23 mouse cellular contexts compared by ENCODE assay signal in genomic region chr10:21026329-21027220, GRCm38 (mm10).
DNase-seq lines count a peak whose midpoint lies in the region; ATAC-seq and TF ChIP-seq lines count a peak whose summit lies in the region.
"Had no signal": no experiment of that assay in that cellular context is flagged by ENCODE, and none has a peak within 500 bp of the region (broad histone marks: within the 10 kb centered on the region; RNA-seq: fewer than 3 reads in every experiment).

No protein-coding gene starts in this region.

- TF ChIP-seq POLR2A in CH12.LX (IDR thresholded peaks at IDR 0.05; ENCODE audit: low read depth, low read length): peak; percentile 54; the same call in 1 of the 2 replicates

- peaks cover 21 to 73% of the 10 kb centered on the region in 2 experiments for H3K4me1 ChIP-seq in CH12.LX (ENCODE audit: control insufficient read depth in 1 of 2, insufficient read depth in 2 of 2)
- H3K4me1 ChIP-seq: forebrain, embryonic 12.5 days; hindbrain, embryonic 15.5 days; limb, embryonic 12.5 days; midbrain, embryonic 12.5 days had no signal

- peak overlapping the region; percentile 100 for H3K27ac ChIP-seq in CH12.LX (ENCODE audit: insufficient read depth, low read depth)
- no peak overlapping the region for H3K27ac ChIP-seq in layer of hippocampus, adult 2 months
- H3K27ac ChIP-seq: embryonic facial prominence, embryonic 13.5 days; forebrain, embryonic 12.5 days; hindbrain, embryonic 15.5 days; limb, embryonic 12.5 days; lung, embryonic 15.5 days; macrophage; midbrain, embryonic 12.5 days had no signal

- intact Hi-C loops in heart, postnatal 36 days (cut with DNase I): no loop called here

- H3K27me3 ChIP-seq in CH12.LX (replicated peaks): no peaks in the 10 kb centered on the region
- H3K27me3 ChIP-seq: embryonic facial prominence, embryonic 13.5 days; forebrain, embryonic 12.5 days; hindbrain, embryonic 15.5 days; limb, embryonic 12.5 days; lung, embryonic 15.5 days; midbrain, embryonic 12.5 days had no signal

- peak; percentile 98 for DNase-seq in 416B (ENCODE audit: low read depth)
- peak; percentile 76 for DNase-seq in CH12.LX (ENCODE audit: extremely low read depth)
- no peak for DNase-seq in layer of hippocampus, adult 2 months (ENCODE audit: low spot score in 2 of 2)
- no peak for DNase-seq in spleen, postnatal 10 days (ENCODE audit: low spot score in 2 of 2)
- no peak for DNase-seq in heart, postnatal 36 days
- DNase-seq: adrenal gland, postnatal 14 days; cerebellum, adult 2 months; cerebellum, postnatal 25 days; embryo, embryonic 11 days; gastrocnemius, postnatal 25 days; kidney, adult 8-10 months; kidney, postnatal 25 days; thymus, postnatal 14 days had no signal

- TF ChIP-seq CTCF in CH12.LX (conservative IDR thresholded peaks at IDR 0.05 in 1 of 2, IDR thresholded peaks at IDR 0.05 in 1 of 2; ENCODE audit: low read depth in 2 of 2, low read length in 2 of 2): no peak
- no peak for TF ChIP-seq CTCF in layer of hippocampus, adult 2 months (conservative IDR thresholded peaks at IDR 0.05)

- H3K36me3 ChIP-seq in CH12.LX (replicated peaks in 1 of 2; ENCODE audit: control insufficient read depth in 1 of 2, insufficient read depth in 1 of 2, low read length in 1 of 2): no peaks in the 10 kb centered on the region
- H3K36me3 ChIP-seq: embryonic facial prominence, embryonic 13.5 days; forebrain, embryonic 12.5 days; hindbrain, embryonic 15.5 days; limb, embryonic 12.5 days; lung, embryonic 15.5 days; midbrain, embryonic 12.5 days had no signal

- peak overlapping the region in 2 of 3 experiments; percentile 12 to 16 for H3K4me3 ChIP-seq in CH12.LX (replicated peaks in 1 of 3; ENCODE audit: low read depth in 2 of 3, low read length in 2 of 3, poor library complexity in 1 of 3)
- H3K4me3 ChIP-seq in layer of hippocampus, adult 2 months: no peak overlapping the region
- H3K4me3 ChIP-seq: embryonic facial prominence, embryonic 13.5 days; erythroblast, embryonic 14.5 days; forebrain, embryonic 12.5 days; hindbrain, embryonic 15.5 days; limb, embryonic 12.5 days; lung, embryonic 15.5 days; midbrain, embryonic 12.5 days had no signal

- H3K4me2 ChIP-seq in CH12.LX (ENCODE audit: insufficient read depth, low read depth, poor library complexity, severe bottlenecking): peak overlapping the region; percentile 88
- H3K4me2 ChIP-seq: embryonic facial prominence, embryonic 13.5 days; forebrain, embryonic 12.5 days; hindbrain, embryonic 15.5 days; limb, embryonic 12.5 days; lung, embryonic 15.5 days; midbrain, embryonic 12.5 days had no signal

- no peaks in the 10 kb centered on the region for H3K9me3 ChIP-seq in CH12.LX (replicated peaks; ENCODE audit: low read length)
- H3K9me3 ChIP-seq: embryonic facial prominence, embryonic 13.5 days; forebrain, embryonic 12.5 days; hindbrain, embryonic 15.5 days; limb, embryonic 12.5 days; lung, embryonic 15.5 days; midbrain, embryonic 12.5 days had no signal

- no peaks in the 10 kb centered on the region for H3K79me2 ChIP-seq in CH12.LX (replicated peaks; ENCODE audit: control insufficient read depth, extremely low read depth, insufficient read depth, poor library complexity, severe bottlenecking)

- no peak; the same call in 1 of the 2 replicates for TF ChIP-seq RAD21 in CH12.LX (IDR thresholded peaks at IDR 0.05; ENCODE audit: low read depth, low read length)

- in situ Hi-C loops in CH12.LX (cut with MboI; ENCODE audit: low pct_ligation_motif_present, low pct_unique_long_range_greater_than_20kb, low sequenced_read_pairs): loop anchor here (10.0 kb wide), 1 partner anchor 158 kb away; no protein-coding TSS in a partner anchor

- peak; percentile 54; the same call in 1 of the 2 replicates for ATAC-seq in granulocyte monocyte progenitor cell, adult 5-6 weeks (replicated peaks; ENCODE audit: poor library complexity, severe bottlenecking)
- peak; percentile 49; the same call in 1 of the 2 replicates for ATAC-seq in megakaryocyte, adult 5-6 weeks (ENCODE audit: poor library complexity, severe bottlenecking)

- H3K9ac ChIP-seq in CH12.LX (ENCODE audit: insufficient read depth, low read depth): peak overlapping the region; percentile 93
- H3K9ac ChIP-seq: embryonic facial prominence, embryonic 13.5 days; forebrain, embryonic 12.5 days; hindbrain, embryonic 15.5 days; limb, embryonic 12.5 days; lung, embryonic 15.5 days; midbrain, embryonic 12.5 days had no signal

- peak; percentile 93 for TF ChIP-seq EP300 in CH12.LX (IDR thresholded peaks at IDR 0.05; ENCODE audit: low read length)

- dilution Hi-C loops in CH12.LX (cut with MboI; ENCODE audit: extremely low pct_ligation_motif_present, extremely low pct_unique_long_range_greater_than_20kb, low sequenced_read_pairs): no loop called here

TF ChIP-seq in CH12.LX, 34 proteins besides CTCF, POLR2A, EP300 and RAD21:
- TF ChIP-seq TBP (conservative IDR thresholded peaks at IDR 0.05; ENCODE audit: low read depth, low read length): peak; percentile 72; the same call in 1 of the 2 replicates
- no peak for TF ChIP-seq ZKSCAN1 (IDR thresholded peaks at IDR 0.05; ENCODE audit: borderline replicate concordance, low read depth, low read length)
- TF ChIP-seq MEF2A (IDR thresholded peaks at IDR 0.05; ENCODE audit: borderline replicate concordance, low read depth, low read length): peak; percentile 99
- no peak for TF ChIP-seq GABPA (IDR thresholded peaks at IDR 0.05; ENCODE audit: insufficient replicate concordance, low read depth, low read length)
- peak; percentile 56 for TF ChIP-seq JUN (IDR thresholded peaks at IDR 0.05; ENCODE audit: insufficient read depth, low read depth, low read length)
- TF ChIP-seq PAX5 (IDR thresholded peaks at IDR 0.05; ENCODE audit: low read length): no peak
- peak; percentile 51 for TF ChIP-seq ELF1 (IDR thresholded peaks at IDR 0.05; ENCODE audit: low read depth, low read length)
- TF ChIP-seq USF1 (IDR thresholded peaks at IDR 0.05; ENCODE audit: low read depth, low read length): no peak
- TF ChIP-seq MAFK (IDR thresholded peaks at IDR 0.05; ENCODE audit: insufficient replicate concordance, low read length): peak; percentile 81
- 0 out of 2 replicates have a peak, but pooled peaks have one; percentile 37 for TF ChIP-seq SIN3A (IDR thresholded peaks at IDR 0.05; ENCODE audit: low read length)
- peak; percentile 89 for TF ChIP-seq RCOR1 (conservative IDR thresholded peaks at IDR 0.05; ENCODE audit: low read depth, low read length)
- TF ChIP-seq SMC3 (IDR thresholded peaks at IDR 0.05; ENCODE audit: low read depth, low read length): peak; percentile 26
- peak; percentile 72; the same call in 1 of the 2 replicates for TF ChIP-seq UBTF (IDR thresholded peaks at IDR 0.05; ENCODE audit: low read depth, low read length)
- peak; percentile 15; the same call in 1 of the 2 replicates for TF ChIP-seq ZMIZ1 (IDR thresholded peaks at IDR 0.05; ENCODE audit: low read depth, low read length)
- peak; percentile 95 for TF ChIP-seq IRF4 (IDR thresholded peaks at IDR 0.05; ENCODE audit: low read depth, low read length)
- peak; percentile 71; the same call in 1 of the 2 replicates for TF ChIP-seq JUND (conservative IDR thresholded peaks at IDR 0.05; ENCODE audit: low read depth, low read length)
- peak; percentile 95 for TF ChIP-seq ZNF384 (IDR thresholded peaks at IDR 0.05; ENCODE audit: low read depth, low read length)
- peak; percentile 4; the same call in 1 of the 2 replicates for TF ChIP-seq HCFC1 (IDR thresholded peaks at IDR 0.05; ENCODE audit: low read depth, low read length)
- TF ChIP-seq ETS1 (conservative IDR thresholded peaks at IDR 0.05; ENCODE audit: low read depth, low read length): peak; percentile 92
- TF ChIP-seq E2F4 (IDR thresholded peaks at IDR 0.05; ENCODE audit: insufficient replicate concordance, low read depth, low read length): no peak
- peak; percentile 90 for TF ChIP-seq TCF12 (IDR thresholded peaks at IDR 0.05; ENCODE audit: low read depth, low read length)
- peak; percentile 12 for TF ChIP-seq MYC (IDR thresholded peaks at IDR 0.05; ENCODE audit: low read depth, low read length)
- peak; percentile 34 for TF ChIP-seq MAX (IDR thresholded peaks at IDR 0.05; ENCODE audit: low read length)
- TF ChIP-seq USF2 (conservative IDR thresholded peaks at IDR 0.05; ENCODE audit: low read depth, low read length): no peak
- peak; percentile 25; the same call in 1 of the 2 replicates for TF ChIP-seq NELFE (IDR thresholded peaks at IDR 0.05; ENCODE audit: low read depth, low read length)
- TF ChIP-seq BHLHE40 (IDR thresholded peaks at IDR 0.05; ENCODE audit: low read depth, low read length): peak; percentile 77
- 0 out of 2 replicates have a peak, but pooled peaks have one; percentile 69 for TF ChIP-seq MAZ (IDR thresholded peaks at IDR 0.05; ENCODE audit: low read depth, low read length)

Comparison
In these comparisons a context has a peak if more than half of its experiments do, and no peak if none do; other contexts are left out.
1. DNase-seq: peak in 416B (single experiment) and CH12.LX (single experiment); none in layer of hippocampus, adult 2 months (0 of 2), spleen, postnatal 10 days (0 of 2) and heart, postnatal 36 days (0 of 2).